Mouse (Mus musculus): ENCODE measurements around the gene Ncaph.

DNA sequence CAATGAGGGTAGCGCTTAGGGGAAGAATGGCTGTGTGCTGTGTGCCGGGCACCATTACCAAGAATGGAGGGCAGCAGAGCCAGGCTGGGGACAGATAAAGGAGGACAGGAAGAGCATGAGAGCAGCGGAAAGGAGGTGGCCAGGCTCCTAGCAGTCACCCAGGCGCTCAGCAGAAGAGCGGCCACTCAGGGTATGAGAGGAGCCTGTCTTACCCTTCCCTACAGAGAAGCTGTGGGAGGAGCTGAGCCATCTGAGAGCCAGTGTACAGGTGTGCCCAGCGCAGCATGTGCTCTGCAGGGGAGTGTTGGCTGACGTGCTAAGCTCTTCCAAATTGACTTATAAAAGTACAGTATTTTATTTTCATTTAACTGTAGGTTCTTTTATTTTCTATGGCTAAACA is 64.9 kb downstream of the Ncaph start:
- TF ChIP-seq POLR2A (IDR thresholded peaks at IDR 0.05; ENCODE audit: insufficient read length, low read depth) (no peak), MAX (IDR thresholded peaks at IDR 0.05; ENCODE audit: low read depth) (no peak), MYOG (IDR thresholded peaks at IDR 0.05; ENCODE audit: control insufficient read depth in 1 of 3, insufficient read depth in 1 of 3, insufficient read length in 2 of 3, low read depth in 2 of 3) (no peak), USF1 (IDR thresholded peaks at IDR 0.05; ENCODE audit: low read depth) (no peak), POLR2AphosphoS2 (IDR thresholded peaks at IDR 0.05; ENCODE audit: insufficient read length, low read depth) (no peak), E2F4 (IDR thresholded peaks at IDR 0.05; ENCODE audit: insufficient read depth) (no peak)

Data from myocyte (in vitro differentiated cells).